Mouse (Mus musculus) liver, embryonic 15.5 days (tissue): ENCODE measurements around the gene Wdr76. TPM values are rescaled to one million over a fixed set of nuclear protein-coding genes. Genes with fewer than 3 reads are reported as not detected.

ENCODE experiments used
- ATAC-seq: fragments of 200-750 bp; cut with Nextera tagmentation; 2 replicates; pipeline ENCODE4 v1.8.0; 2017; ENCODE audit warnings: moderate number of reproducible peaks, mild to moderate bottlenecking, moderate library complexity; ENCODE audit not compliant: insufficient read depth
- H3K27ac ChIP-seq: fragments of 300-500 bp; sonication (generic); replicated peaks from 2 replicates; pipeline ENCODE4 v1.5.1; 2015; ENCODE audit warnings: mild to moderate bottlenecking, inconsistent platforms
- H3K27me3 ChIP-seq: fragments of 300-500 bp; sonication (generic); 2 replicates; pipeline ENCODE4 v1.6.1; 2015; ENCODE audit warnings: mild to moderate bottlenecking, inconsistent platforms
- H3K36me3 ChIP-seq: fragments of 300-500 bp; sonication (generic); replicated peaks from 2 replicates; pipeline ENCODE4 v1.6.1; 2015; ENCODE audit warnings: moderate library complexity, mild to moderate bottlenecking, inconsistent platforms
- H3K4me1 ChIP-seq: fragments of 300-500 bp; sonication (generic); replicated peaks from 2 replicates; pipeline ENCODE4 v1.6.1; 2015; ENCODE audit warnings: inconsistent platforms
- H3K4me2 ChIP-seq: fragments of 300-500 bp; sonication (generic); 2 replicates; pipeline ENCODE4 v1.6.1; 2015; ENCODE audit warnings: moderate library complexity, mild to moderate bottlenecking, inconsistent platforms
- H3K4me3 ChIP-seq: fragments of 300-500 bp; sonication (generic); replicated peaks from 2 replicates; pipeline ENCODE4 v1.5.1; 2015; ENCODE audit warnings: mild to moderate bottlenecking, inconsistent platforms
- H3K9ac ChIP-seq: fragments of 300-500 bp; sonication (generic); 2 replicates; pipeline ENCODE4 v1.6.1; 2015; ENCODE audit warnings: moderate library complexity, mild to moderate bottlenecking, inconsistent platforms
- H3K9me3 ChIP-seq: fragments of 300-500 bp; sonication (generic); replicated peaks from 2 replicates; pipeline ENCODE4 v1.6.1; 2016; ENCODE audit warnings: inconsistent platforms
- WGBS: fragments of 180-500 bp; shearing (Covaris S2); methylation state at CpG from one replicate; pipeline ENCODE4 v1.1.7; 2015; ENCODE audit warnings: mixed read lengths; ENCODE audit not compliant: insufficient replicate concordance; 5-methylcytosine and 5-hydroxymethylcytosine counted together
- polyA plus RNA-seq: library from polyadenylated mRNA; unstranded; fragments of >200 nt; fragmentation: Nextera tagmentation; extraction: Ambion mirVana; gene quantifications from 2 replicates; pipeline ENCODE4 v1.2.1, GENCODE M21; 2015

Gene Wdr76
- polyA plus RNA-seq, 1 experiment from 2014 or later: 8.0 TPM

GRCm38 (mm10) chr2:121574066-121574630, 67.6 kb downstream of the Wdr76 start:
- WGBS: 53% methylated on average over 9 of the region's 9 CpGs
- Histone ChIP-seq H3K27me3 (no peaks in the 10 kb centered on the region), H3K27ac (no peak overlapping the region), H3K9me3 (no peaks in the 10 kb centered on the region), H3K4me1 (0 out of 2 replicates have a peak, but pooled peaks cover 3% of the 10 kb centered on the region), H3K9ac (no peak overlapping the region), H3K36me3 (no peaks in the 10 kb centered on the region), H3K4me2 (no peak overlapping the region), H3K4me3 (no peak overlapping the region)
- no peak for ATAC-seq

GRCm38 (mm10) chr2:121575741-121576201, 69.2 kb downstream of the Wdr76 start:
- Histone ChIP-seq H3K4me1 (0 out of 2 replicates have a peak, but pooled peaks cover 3% of the 10 kb centered on the region), H3K4me2 (no peak overlapping the region), H3K9ac (no peak overlapping the region), H3K36me3 (no peaks in the 10 kb centered on the region), H3K27me3 (no peaks in the 10 kb centered on the region), H3K4me3 (no peak overlapping the region), H3K9me3 (no peaks in the 10 kb centered on the region), H3K27ac (no peak overlapping the region)
- WGBS: 69% methylated on average over 8 of the region's 8 CpGs
- no peak for ATAC-seq

GRCm38 (mm10) chr2:121582809-121583376, 76.4 kb downstream of the Wdr76 start:
- H3K4me3 ChIP-seq: no peak overlapping the region
- H3K27ac ChIP-seq: no peak overlapping the region
- no peak overlapping the region for H3K4me2 ChIP-seq
- H3K27me3 ChIP-seq: no peaks in the 10 kb centered on the region
- H3K36me3 ChIP-seq: no peaks in the 10 kb centered on the region
- WGBS: 73% methylated on average over 13 of the region's 13 CpGs
- no peak overlapping the region for H3K9ac ChIP-seq
- ATAC-seq: no peak
- H3K9me3 ChIP-seq: no peaks in the 10 kb centered on the region
- H3K4me1 ChIP-seq: peaks cover 7% of the 10 kb centered on the region

- H3K36me3 ChIP-seq: no peaks in the 10 kb centered on the region
- no peak overlapping the region for H3K4me3 ChIP-seq
- no peaks in the 10 kb centered on the region for H3K27me3 ChIP-seq
- H3K27ac ChIP-seq: no peak overlapping the region
- no peak overlapping the region for H3K9ac ChIP-seq
- ATAC-seq: no peak
- 45% methylated on average over 13 of the region's 13 CpGs for WGBS
- peaks cover 14% of the 10 kb centered on the region for H3K4me1 ChIP-seq
- no peak overlapping the region for H3K4me2 ChIP-seq
- H3K9me3 ChIP-seq: no peaks in the 10 kb centered on the region
Measured at GRCm38 (mm10) chr2:121583468-121584116, 77.1 kb downstream of the Wdr76 start.

- Histone ChIP-seq H3K27me3 (no peaks in the 10 kb centered on the region), H3K4me1 (peaks cover 15% of the 10 kb centered on the region), H3K4me3 (no peak overlapping the region), H3K4me2 (no peak overlapping the region), H3K9ac (no peak overlapping the region), H3K27ac (no peak overlapping the region), H3K9me3 (no peaks in the 10 kb centered on the region), H3K36me3 (no peaks in the 10 kb centered on the region)
- ATAC-seq: no peak
- WGBS: 49% methylated on average over 5 of the region's 5 CpGs
Measured at GRCm38 (mm10) chr2:121584705-121585104, 78.2 kb downstream of the Wdr76 start.

- H3K27ac ChIP-seq: no peak overlapping the region
- ATAC-seq: no peak; the same call in 1 of the 2 replicates
- no peak overlapping the region for H3K4me2 ChIP-seq
Measured at GRCm38 (mm10) chr2:121587523-121588308, 81.2 kb downstream of the Wdr76 start.

GRCm38 (mm10) chr2:121588309-121588694, 81.8 kb downstream of the Wdr76 start:
- Histone ChIP-seq H3K36me3 (no peaks in the 10 kb centered on the region), H3K4me3 (no peak overlapping the region), H3K27me3 (0 out of 2 replicates have a peak, but pooled peaks cover 2% of the 10 kb centered on the region), H3K9me3 (no peaks in the 10 kb centered on the region), H3K27ac (no peak overlapping the region), H3K9ac (no peak overlapping the region), H3K4me1 (peaks cover 15% of the 10 kb centered on the region), H3K4me2 (no peak overlapping the region)
- 52% methylated on average over 4 of the region's 4 CpGs for WGBS
- ATAC-seq: no peak

More at GRCm38 (mm10) chr2:121587523-121588308, 81.2 kb downstream of the Wdr76 start:
- Histone ChIP-seq H3K9me3 (no peaks in the 10 kb centered on the region), H3K27me3 (0 out of 2 replicates have a peak, but pooled peaks cover 2% of the 10 kb centered on the region), H3K4me1 (peaks cover 15% of the 10 kb centered on the region), H3K9ac (no peak overlapping the region), H3K36me3 (no peaks in the 10 kb centered on the region), H3K4me3 (no peak overlapping the region)
- 11% methylated on average over 12 of the region's 12 CpGs for WGBS

GRCm38 (mm10) chr2:121594131-121594530, 87.6 kb downstream of the Wdr76 start:
- ATAC-seq: no peak
- WGBS: 32% methylated on average over 3 of the region's 3 CpGs
- no peak overlapping the region for H3K4me3 ChIP-seq
- no peaks in the 10 kb centered on the region for H3K36me3 ChIP-seq
- peak overlapping the region; percentile 31; the same call in 1 of the 2 replicates for H3K4me2 ChIP-seq
- H3K9ac ChIP-seq: no peak overlapping the region
- 0 out of 2 replicates have a peak, but pooled peaks cover 5% of the 10 kb centered on the region for H3K27me3 ChIP-seq
- H3K27ac ChIP-seq: no peak overlapping the region
- no peaks in the 10 kb centered on the region for H3K9me3 ChIP-seq
- peaks cover 18% of the 10 kb centered on the region for H3K4me1 ChIP-seq

Other genes with a start within 250 kb of the Wdr76 start
- gene Trp53bp1, start 235.3 kb upstream of the Wdr76 start, polyA plus RNA-seq: 20.5 and 20.9 TPM in 2 replicates
- 0.09 and 0.13 TPM in 2 replicates for gene Map1a, start 217.1 kb upstream of the Wdr76 start, polyA plus RNA-seq
- gene Ppip5k1, start 151.3 kb upstream of the Wdr76 start, polyA plus RNA-seq: 5.9 and 6.2 TPM in 2 replicates
- 0.46 and 0.68 TPM in 2 replicates for gene Ckmt1, start 149.0 kb upstream of the Wdr76 start, polyA plus RNA-seq
- not detected in 2 replicates for gene Strc, start 119.6 kb upstream of the Wdr76 start, polyA plus RNA-seq
- 271 and 287 TPM in 2 replicates for gene Pdia3, start 92.9 kb upstream of the Wdr76 start, polyA plus RNA-seq
- gene Catsper2, start 92.9 kb upstream of the Wdr76 start, polyA plus RNA-seq: 0.61 and 0.97 TPM in 2 replicates
- 2.9 and 3.0 TPM in 2 replicates for gene Ell3, start 62.4 kb upstream of the Wdr76 start, polyA plus RNA-seq
- 167 and 207 TPM in 2 replicates for gene Serf2, start 57.5 kb upstream of the Wdr76 start, polyA plus RNA-seq
- 76.0 and 87.0 TPM in 2 replicates for gene Hypk, start 53.4 kb upstream of the Wdr76 start, polyA plus RNA-seq
- gene Serinc4, start 49.9 kb upstream of the Wdr76 start, polyA plus RNA-seq: not detected in 2 replicates
- gene Mfap1b, start 32.7 kb upstream of the Wdr76 start, polyA plus RNA-seq: 20.4 and 20.6 TPM in 2 replicates
- 11.4 TPM in 2 replicates for gene Mfap1a, start 58 bp upstream of the Wdr76 start, polyA plus RNA-seq